Mouse (Mus musculus): Measurements from ENCODE around the gene Pdpn. TPM values are rescaled to one million over a fixed set of nuclear protein-coding genes. Genes with fewer than 3 reads are reported as not detected.

Pdpn gene
- polyA plus RNA-seq, 1 experiment = 2.2 TPM

DNA sequence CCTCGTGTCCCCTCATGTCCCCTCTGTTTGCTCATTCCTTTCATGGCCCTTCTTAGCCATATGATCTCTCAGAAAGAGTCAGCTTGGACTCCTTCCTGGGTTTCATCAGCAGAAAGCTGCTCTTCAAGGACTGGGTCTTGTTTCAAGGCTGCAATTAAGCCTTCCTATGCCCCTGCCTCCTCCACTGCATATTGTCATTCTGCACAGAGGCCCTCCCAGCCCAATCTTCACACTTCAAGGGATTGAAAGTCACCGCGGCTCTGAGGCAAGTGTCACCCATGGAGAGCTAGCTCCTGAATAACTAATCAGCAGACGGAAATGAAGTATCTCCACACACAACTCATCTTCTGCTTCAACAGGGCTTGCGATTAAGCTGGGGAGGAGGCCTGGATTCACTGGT, 34.8 kb upstream of the Pdpn start:
- Histone ChIP-seq H3K36me3 (ENCODE audit: control insufficient read depth, insufficient read depth, low read length) (no peaks in the 10 kb centered on the region), H3K4me1 (replicated peaks; ENCODE audit: control insufficient read depth, insufficient read depth, low read length) (no peaks in the 10 kb centered on the region), H3K4me3 (ENCODE audit: control insufficient read depth, insufficient read depth, low read length) (no peak overlapping the region), H3K27me3 (ENCODE audit: control insufficient read depth, insufficient read depth, low read length) (no peaks in the 10 kb centered on the region), H3K27ac (ENCODE audit: control insufficient read depth, insufficient read depth, low read length) (no peak overlapping the region)
- TF ChIP-seq CTCF (IDR thresholded peaks at IDR 0.05; ENCODE audit: borderline replicate concordance, control insufficient read depth, extremely low read depth, insufficient read depth, low read length, poor library complexity) = no peak
- no peak for TF ChIP-seq POLR2A (IDR thresholded peaks at IDR 0.05; ENCODE audit: control insufficient read depth, extremely low read depth, insufficient read depth, low read length, poor library complexity)
- no peak for DNase-seq
- 65% methylated on average over 5 of the region's 5 CpGs for WGBS

GRCm38 (mm10) chr4:143331787-143332186, 32.4 kb upstream of the Pdpn start:
- 20% methylated on average over 1 of the region's 1 CpGs for WGBS
- DNase-seq = no peak
- no peaks in the 10 kb centered on the region for H3K27me3 ChIP-seq (ENCODE audit: control insufficient read depth, insufficient read depth, low read length)
- no peaks in the 10 kb centered on the region for H3K36me3 ChIP-seq (ENCODE audit: control insufficient read depth, insufficient read depth, low read length)
- no peak overlapping the region for H3K27ac ChIP-seq (ENCODE audit: control insufficient read depth, insufficient read depth, low read length)
- H3K4me3 ChIP-seq (ENCODE audit: control insufficient read depth, insufficient read depth, low read length) = no peak overlapping the region
- H3K4me1 ChIP-seq (replicated peaks; ENCODE audit: control insufficient read depth, insufficient read depth, low read length) = no peaks in the 10 kb centered on the region
- no peak for TF ChIP-seq POLR2A (IDR thresholded peaks at IDR 0.05; ENCODE audit: control insufficient read depth, extremely low read depth, insufficient read depth, low read length, poor library complexity)
- no peak for TF ChIP-seq CTCF (IDR thresholded peaks at IDR 0.05; ENCODE audit: borderline replicate concordance, control insufficient read depth, extremely low read depth, insufficient read depth, low read length, poor library complexity)

DNA sequence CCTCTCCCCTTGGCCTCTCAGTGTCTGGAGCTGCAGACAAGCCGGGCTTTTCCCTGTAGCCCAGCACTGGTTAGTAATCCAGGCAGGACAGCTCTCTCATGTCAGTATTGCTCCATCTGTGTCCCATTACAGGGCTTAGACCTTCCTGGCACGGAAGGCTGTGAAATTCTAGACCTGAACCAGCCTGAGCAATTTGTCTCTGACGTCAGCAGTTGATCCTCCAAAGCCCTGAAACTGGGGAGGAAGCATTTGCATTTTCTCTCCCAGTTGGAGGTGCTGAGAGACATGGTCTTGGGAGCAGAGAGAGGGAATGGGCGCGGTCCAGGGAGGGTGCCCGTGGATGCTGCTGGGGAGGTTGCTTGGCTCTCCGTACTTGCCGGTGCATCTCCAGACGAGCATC, 31.2 kb upstream of the Pdpn start:
- no peak overlapping the region for H3K27ac ChIP-seq (ENCODE audit: control insufficient read depth, insufficient read depth, low read length)
- H3K36me3 ChIP-seq (ENCODE audit: control insufficient read depth, insufficient read depth, low read length) = no peaks in the 10 kb centered on the region
- H3K4me1 ChIP-seq (replicated peaks; ENCODE audit: control insufficient read depth, insufficient read depth, low read length) = no peaks in the 10 kb centered on the region
- no peaks in the 10 kb centered on the region for H3K27me3 ChIP-seq (ENCODE audit: control insufficient read depth, insufficient read depth, low read length)
- TF ChIP-seq CTCF (IDR thresholded peaks at IDR 0.05; ENCODE audit: borderline replicate concordance, control insufficient read depth, extremely low read depth, insufficient read depth, low read length, poor library complexity) (no peak), POLR2A (IDR thresholded peaks at IDR 0.05; ENCODE audit: control insufficient read depth, extremely low read depth, insufficient read depth, low read length, poor library complexity) (no peak)
- WGBS = 59% methylated on average over 9 of the region's 9 CpGs
- no peak for DNase-seq
- H3K4me3 ChIP-seq (ENCODE audit: control insufficient read depth, insufficient read depth, low read length) = no peak overlapping the region

DNA sequence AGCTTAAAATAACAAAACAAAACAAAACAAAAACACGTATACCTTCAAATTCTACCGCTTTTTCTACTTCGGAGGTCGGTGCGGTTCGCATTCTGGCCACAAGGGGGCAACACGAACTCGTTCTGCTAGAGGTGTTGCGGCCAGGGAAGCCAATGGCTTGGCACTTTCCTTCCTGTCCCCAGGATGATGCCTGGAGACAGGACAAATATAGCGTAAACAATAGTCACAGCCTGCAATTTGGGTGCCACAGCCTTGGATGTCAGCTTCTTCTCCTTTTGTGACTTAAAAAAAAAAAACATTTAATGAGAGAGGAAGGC, 26.2 kb upstream of the Pdpn start:
- no peaks in the 10 kb centered on the region for H3K4me1 ChIP-seq (replicated peaks; ENCODE audit: control insufficient read depth, insufficient read depth, low read length)
- H3K4me3 ChIP-seq (ENCODE audit: control insufficient read depth, insufficient read depth, low read length) = no peak overlapping the region
- peak; percentile 59 for DNase-seq
- H3K27ac ChIP-seq (ENCODE audit: control insufficient read depth, insufficient read depth, low read length) = no peak overlapping the region
- H3K27me3 ChIP-seq (ENCODE audit: control insufficient read depth, insufficient read depth, low read length) = no peaks in the 10 kb centered on the region
- H3K36me3 ChIP-seq (ENCODE audit: control insufficient read depth, insufficient read depth, low read length) = no peaks in the 10 kb centered on the region
- WGBS = 2% methylated on average over 10 of the region's 10 CpGs
- TF ChIP-seq POLR2A (IDR thresholded peaks at IDR 0.05; ENCODE audit: control insufficient read depth, extremely low read depth, insufficient read depth, low read length, poor library complexity) = no peak
- peak; percentile 86; the same call in 1 of the 2 replicates for TF ChIP-seq CTCF (IDR thresholded peaks at IDR 0.05; ENCODE audit: borderline replicate concordance, control insufficient read depth, extremely low read depth, insufficient read depth, low read length, poor library complexity)

DNA sequence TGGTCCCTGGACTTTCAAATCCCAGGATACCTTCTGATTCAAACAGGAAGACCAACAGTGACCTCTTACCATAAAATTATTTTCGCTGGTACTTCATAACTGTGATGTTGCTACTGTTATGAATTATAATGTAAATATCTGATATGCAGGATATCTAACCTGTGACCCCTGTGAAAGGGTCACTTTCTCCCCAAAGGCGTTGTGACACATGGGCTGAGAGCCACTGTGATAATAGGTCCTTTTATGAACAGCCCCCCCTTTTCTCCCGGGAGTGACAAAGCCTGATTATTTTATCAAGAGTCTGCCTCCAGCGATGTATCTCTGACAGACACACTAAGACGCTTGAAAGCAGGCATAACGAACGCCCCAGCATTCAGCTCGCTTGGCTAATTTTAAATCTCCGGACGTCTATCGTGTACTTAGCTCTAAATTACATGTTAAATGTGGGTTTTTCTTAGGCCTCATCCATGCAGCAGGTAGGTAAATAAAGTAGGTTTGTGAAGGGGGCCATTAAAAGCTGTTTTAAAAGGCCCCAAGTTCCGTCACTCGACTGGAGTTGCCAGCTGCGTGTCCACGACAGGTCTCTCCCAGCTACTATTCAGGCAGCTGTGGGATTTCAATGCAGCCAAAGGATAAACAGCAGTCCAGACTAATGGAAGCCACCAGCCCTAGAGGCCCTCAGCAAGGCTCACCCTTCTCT, 25.7 kb upstream of the Pdpn start:
- Histone ChIP-seq H3K4me1 (replicated peaks; ENCODE audit: control insufficient read depth, insufficient read depth, low read length) (no peaks in the 10 kb centered on the region), H3K4me3 (ENCODE audit: control insufficient read depth, insufficient read depth, low read length) (no peak overlapping the region), H3K36me3 (ENCODE audit: control insufficient read depth, insufficient read depth, low read length) (no peaks in the 10 kb centered on the region), H3K27me3 (ENCODE audit: control insufficient read depth, insufficient read depth, low read length) (no peaks in the 10 kb centered on the region), H3K27ac (ENCODE audit: control insufficient read depth, insufficient read depth, low read length) (no peak overlapping the region)
- 41% methylated on average over 15 of the region's 15 CpGs for WGBS
- no peak for DNase-seq
- no peak for TF ChIP-seq POLR2A (IDR thresholded peaks at IDR 0.05; ENCODE audit: control insufficient read depth, extremely low read depth, insufficient read depth, low read length, poor library complexity)
- no peak for TF ChIP-seq CTCF (IDR thresholded peaks at IDR 0.05; ENCODE audit: borderline replicate concordance, control insufficient read depth, extremely low read depth, insufficient read depth, low read length, poor library complexity)

- DNase-seq = no peak
- Histone ChIP-seq H3K27me3 (ENCODE audit: control insufficient read depth, insufficient read depth, low read length) (no peaks in the 10 kb centered on the region), H3K36me3 (ENCODE audit: control insufficient read depth, insufficient read depth, low read length) (no peaks in the 10 kb centered on the region), H3K4me3 (ENCODE audit: control insufficient read depth, insufficient read depth, low read length) (no peak overlapping the region), H3K27ac (ENCODE audit: control insufficient read depth, insufficient read depth, low read length) (no peak overlapping the region), H3K4me1 (replicated peaks; ENCODE audit: control insufficient read depth, insufficient read depth, low read length) (no peaks in the 10 kb centered on the region; the same call in 1 of the 2 replicates)
- TF ChIP-seq CTCF (IDR thresholded peaks at IDR 0.05; ENCODE audit: borderline replicate concordance, control insufficient read depth, extremely low read depth, insufficient read depth, low read length, poor library complexity) (no peak), POLR2A (IDR thresholded peaks at IDR 0.05; ENCODE audit: control insufficient read depth, extremely low read depth, insufficient read depth, low read length, poor library complexity) (no peak)
- WGBS = 31% methylated on average over 11 of the region's 11 CpGs
These were observed 25.0 kb upstream of the Pdpn start for GRCm38 (mm10) chr4:143324176-143324924.
